In genomic region chr6:118134461-118134860, GRCm38 (mm10) we compare ENCODE assay signal across 21 mouse cellular contexts.
"Had no signal": no experiment of that assay in that cellular context is flagged by ENCODE, and none has a peak within 500 bp of the region (broad histone marks: within the 10 kb centered on the region; RNA-seq: fewer than 3 reads in every experiment).

No protein-coding gene starts in this region.

- H3K4me3 ChIP-seq: limb, embryonic 12.5 days; limb, embryonic 15.5 days; liver, embryonic 12.5 days; liver, embryonic 15.5 days; lung, embryonic 15.5 days; neural tube, embryonic 12.5 days; neural tube, embryonic 15.5 days; stomach, embryonic 15.5 days had no signal

- H3K9me3 ChIP-seq: limb, embryonic 12.5 days; limb, embryonic 15.5 days; liver, embryonic 12.5 days; liver, embryonic 15.5 days; lung, embryonic 15.5 days; neural tube, embryonic 12.5 days; neural tube, embryonic 15.5 days; stomach, embryonic 15.5 days had no signal

- H3K4me1 ChIP-seq: limb, embryonic 12.5 days; limb, embryonic 15.5 days had no signal

- DNase-seq: kidney, adult 9 months; kidney, postnatal 14 days; kidney, postnatal 4 days; left cerebral cortex, postnatal 4 days; lung, adult 18-20 months; lung, postnatal 10 days; lung, postnatal 36 days; midbrain, embryonic 14.5 days; right cerebral cortex, adult 18-20 months; right cerebral cortex, postnatal 14 days; right cerebral cortex, postnatal 4 days; thymus, postnatal 25 days had no signal

- H3K27ac ChIP-seq: limb, embryonic 12.5 days; limb, embryonic 15.5 days; liver, embryonic 12.5 days; liver, embryonic 15.5 days; lung, embryonic 15.5 days; neural tube, embryonic 12.5 days; neural tube, embryonic 15.5 days; stomach, embryonic 15.5 days had no signal

- ATAC-seq: liver, embryonic 12.5 days had no signal

- H3K27me3 ChIP-seq: limb, embryonic 12.5 days; limb, embryonic 15.5 days; liver, embryonic 12.5 days; liver, embryonic 15.5 days; lung, embryonic 15.5 days; neural tube, embryonic 12.5 days; neural tube, embryonic 15.5 days; stomach, embryonic 15.5 days had no signal

- H3K36me3 ChIP-seq: limb, embryonic 12.5 days; limb, embryonic 15.5 days; liver, embryonic 12.5 days; liver, embryonic 15.5 days; lung, embryonic 15.5 days; neural tube, embryonic 12.5 days; neural tube, embryonic 15.5 days; stomach, embryonic 15.5 days had no signal

- H3K4me2 ChIP-seq: limb, embryonic 12.5 days; limb, embryonic 15.5 days; liver, embryonic 12.5 days; lung, embryonic 15.5 days; midbrain, embryonic 11.5 days; neural tube, embryonic 12.5 days; neural tube, embryonic 15.5 days; stomach, embryonic 15.5 days had no signal

- H3K9ac ChIP-seq: limb, embryonic 12.5 days; limb, embryonic 15.5 days; liver, embryonic 12.5 days; liver, embryonic 15.5 days; lung, embryonic 15.5 days; neural tube, embryonic 12.5 days; neural tube, embryonic 15.5 days; stomach, embryonic 15.5 days had no signal
